Mouse (Mus musculus): ENCODE data around the gene 1700092M07Rik.

DNA sequence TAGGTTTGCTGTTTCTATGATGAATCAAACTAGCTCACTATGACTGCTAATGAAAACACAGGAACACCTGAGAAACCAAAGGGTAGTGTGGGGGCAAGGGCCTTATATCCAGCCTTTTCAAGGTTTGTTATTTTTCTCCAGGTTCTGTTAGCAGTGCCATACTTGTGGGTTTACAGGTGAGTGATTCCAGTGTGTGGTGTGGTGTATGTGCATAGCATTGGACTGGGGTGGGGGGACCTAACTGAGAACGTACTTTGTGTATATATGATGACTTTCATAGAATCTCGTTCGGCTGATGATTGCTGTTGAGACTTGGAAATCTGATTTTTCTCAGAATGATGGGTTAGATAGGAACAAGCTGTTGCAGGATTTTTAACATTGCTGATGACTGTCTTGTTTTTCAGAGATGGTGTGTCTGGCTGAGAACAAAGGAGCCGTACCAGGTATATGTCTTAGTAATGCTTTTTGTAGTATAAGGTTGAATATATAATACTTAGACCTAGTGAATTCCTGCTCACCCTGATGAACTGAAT, 15.4 kb upstream of the 1700092M07Rik start:
- TF ChIP-seq CTCF (IDR thresholded peaks at IDR 0.05; ENCODE audit: control insufficient read depth, insufficient read depth, low read length) = no peak
- TF ChIP-seq POLR2A (IDR thresholded peaks at IDR 0.05; ENCODE audit: borderline replicate concordance, control insufficient read depth, low read depth, low read length) = no peak

Measured in bone marrow, adult 2 months (tissue).